23 mouse cellular contexts compared by ENCODE assay signal in genomic region chr16:73804572-73804971, GRCm38 (mm10).
"Had no signal": no experiment of that assay in that cellular context is flagged by ENCODE, and none has a peak within 500 bp of the region (broad histone marks: within the 10 kb centered on the region; RNA-seq: fewer than 3 reads in every experiment).

No protein-coding gene starts in this region.

- H3K9me3 ChIP-seq: heart, embryonic 15.5 days; hindbrain, embryonic 13.5 days; hindbrain, embryonic 15.5 days; kidney, embryonic 15.5 days; limb, embryonic 10.5 days; liver, embryonic 13.5 days had no signal

- ATAC-seq: hindbrain, postnatal 0 days; intestine, embryonic 16.5 days had no signal

- H3K4me3 ChIP-seq: heart, adult 2 months; heart, embryonic 13.5 days; heart, embryonic 15.5 days; hindbrain, embryonic 13.5 days; hindbrain, embryonic 15.5 days; kidney, embryonic 15.5 days; left cerebral cortex, adult 2 months; limb, embryonic 10.5 days; limb, embryonic 12.5 days; liver, embryonic 13.5 days had no signal

- H3K27me3 ChIP-seq: heart, embryonic 13.5 days; heart, embryonic 15.5 days; hindbrain, embryonic 13.5 days; hindbrain, embryonic 15.5 days; kidney, embryonic 15.5 days; limb, embryonic 12.5 days; liver, embryonic 13.5 days had no signal

- H3K36me3 ChIP-seq: heart, embryonic 13.5 days; heart, embryonic 15.5 days; hindbrain, embryonic 13.5 days; hindbrain, embryonic 15.5 days; kidney, embryonic 15.5 days; limb, embryonic 10.5 days; limb, embryonic 12.5 days; liver, embryonic 13.5 days had no signal

- DNase-seq: gastrocnemius, postnatal 14 days; gastrocnemius, postnatal 36 days; heart, adult 11 months; heart, adult 2 months; heart, postnatal 14 days; heart, postnatal 36 days; kidney, adult 11 months; kidney, adult 2 months; kidney, adult 9 months; kidney, postnatal 14 days; kidney, postnatal 36 days; liver; liver, embryonic 13.5 days had no signal

- H3K4me1 ChIP-seq: heart, embryonic 13.5 days; heart, embryonic 15.5 days; hindbrain, embryonic 13.5 days; hindbrain, embryonic 15.5 days; kidney, embryonic 15.5 days; limb, embryonic 10.5 days; limb, embryonic 12.5 days; liver, embryonic 13.5 days had no signal
